Mouse (Mus musculus) limb, embryonic 12.5 days (tissue): ENCODE results near the gene Slc1a3. TPM values are rescaled to one million over a fixed set of nuclear protein-coding genes. Genes with fewer than 3 reads are reported as not detected.
"Not testable (repeated sequence)": the region's sequence is repeated elsewhere in the genome, so short reads cannot be mapped to it uniquely, and the experiment has no call there.

Source experiments
- ATAC-seq: fragments of 200-750 bp; cut with Nextera tagmentation; 2 replicates; pipeline ENCODE4 v1.8.0; 2017; ENCODE audit warnings: low read depth, moderate TSS enrichment; ENCODE audit not compliant: insufficient number of reproducible peaks, insufficient read depth, low FRiP score, low TSS enrichment
- H3K27ac ChIP-seq: fragments of 300-500 bp; sonication (generic); 2 replicates; pipeline ENCODE4 v1.5.1; 2016; ENCODE audit warnings: mild to moderate bottlenecking, moderate library complexity
- H3K27me3 ChIP-seq: fragments of 300-500 bp; sonication (generic); 2 replicates; pipeline ENCODE4 v1.6.1; 2016; ENCODE audit warnings: mild to moderate bottlenecking, moderate library complexity
- H3K36me3 ChIP-seq: fragments of 300-500 bp; sonication (generic); 2 replicates; pipeline ENCODE4 v1.6.1; 2016; ENCODE audit warnings: mild to moderate bottlenecking, moderate library complexity
- H3K4me1 ChIP-seq: fragments of 300-500 bp; sonication (generic); replicated peaks from 2 replicates; pipeline ENCODE4 v1.6.1; 2016
- H3K4me2 ChIP-seq: fragments of 300-500 bp; sonication (generic); 2 replicates; pipeline ENCODE4 v1.6.1; 2016; ENCODE audit warnings: mild to moderate bottlenecking, moderate library complexity
- H3K4me3 ChIP-seq: fragments of 300-500 bp; sonication (generic); replicated peaks from 2 replicates; pipeline ENCODE4 v1.5.1; 2016; ENCODE audit warnings: mild to moderate bottlenecking
- H3K9ac ChIP-seq: fragments of 300-500 bp; sonication (generic); replicated peaks from 2 replicates; pipeline ENCODE4 v1.6.1; 2016; ENCODE audit warnings: mild to moderate bottlenecking, moderate library complexity
- H3K9me3 ChIP-seq: fragments of 300-500 bp; sonication (generic); 2 replicates; pipeline ENCODE4 v1.6.1; 2016; ENCODE audit warnings: mild to moderate bottlenecking, moderate library complexity
- WGBS: fragments of 180-500 bp; shearing (Covaris S2); methylation state at CpG from one replicate; pipeline ENCODE4 v1.1.7; 2016; 5-methylcytosine and 5-hydroxymethylcytosine counted together
- polyA plus RNA-seq: library from polyadenylated mRNA; unstranded; fragments of >200 nt; fragmentation: Nextera tagmentation; extraction: Ambion mirVana; gene quantifications from 2 replicates; pipeline ENCODE4 v1.2.1, GENCODE M21; 2016

Gene Slc1a3
- polyA plus RNA-seq, 1 experiment from 2014 or later, result 44.6 TPM

DNA sequence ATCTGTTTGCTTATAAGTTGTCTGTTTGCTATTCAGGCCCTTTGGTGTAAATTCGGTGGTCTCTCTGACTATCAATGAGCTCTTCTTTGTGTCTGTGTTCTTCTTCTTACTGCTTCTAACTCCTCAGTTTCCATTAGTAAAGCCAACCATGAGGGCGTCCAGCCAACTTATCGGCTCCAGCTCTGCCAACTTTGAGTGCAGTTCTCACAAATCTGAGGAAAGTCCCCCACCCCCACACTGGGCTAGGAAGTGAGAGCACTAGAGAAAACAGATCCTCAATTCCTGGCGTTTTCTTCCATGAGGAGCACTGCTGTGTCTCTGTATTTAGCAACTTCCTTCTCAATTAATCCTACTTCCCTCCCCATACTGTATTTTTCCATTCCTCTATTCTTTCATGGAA, 4.4 kb downstream of the Slc1a3 start:
- ATAC-seq, result no peak
- no peaks in the 10 kb centered on the region; the same call in 1 of the 2 replicates for H3K27me3 ChIP-seq
- H3K4me3 ChIP-seq, result no peak overlapping the region
- no peak overlapping the region for H3K4me2 ChIP-seq
- no peaks in the 10 kb centered on the region for H3K9me3 ChIP-seq
- H3K4me1 ChIP-seq, result peaks cover 17% of the 10 kb centered on the region
- H3K9ac ChIP-seq, result no peak overlapping the region
- 0 out of 2 replicates have a peak, but pooled peaks cover 7% of the 10 kb centered on the region for H3K36me3 ChIP-seq
- H3K27ac ChIP-seq, result no peak overlapping the region
- WGBS, result 90% methylated on average over 4 of the region's 4 CpGs

DNA sequence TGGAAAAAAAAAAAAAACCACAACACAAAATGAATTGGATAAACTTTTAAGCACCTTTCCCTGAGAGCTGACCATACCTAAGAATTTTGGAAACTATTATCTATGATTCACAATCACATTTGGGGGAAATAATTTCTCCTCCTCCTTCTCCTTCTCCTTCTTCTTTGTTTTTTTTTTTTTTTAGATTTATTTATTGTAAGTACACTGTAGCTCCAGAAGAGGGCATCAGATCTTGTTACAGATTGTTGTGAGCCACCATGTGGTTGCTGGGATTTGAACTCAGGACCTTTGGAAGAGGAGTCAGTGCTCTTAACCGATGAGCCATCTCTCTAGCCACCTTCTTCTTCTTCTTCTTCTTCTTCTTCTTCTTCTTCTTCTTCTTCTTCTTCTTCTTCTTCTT, 5.0 kb downstream of the Slc1a3 start:
- 90% methylated on average over 1 of the region's 1 CpGs for WGBS
- not testable (repeated sequence) for H3K27me3 ChIP-seq, H3K9ac ChIP-seq, H3K27ac ChIP-seq, H3K36me3 ChIP-seq, H3K4me3 ChIP-seq, ATAC-seq, H3K4me2 ChIP-seq, H3K9me3 ChIP-seq
- H3K4me1 ChIP-seq, result peaks cover 12% of the 10 kb centered on the region; the same call in 1 of the 2 replicates

GRCm38 (mm10) chr15:8697976-8698375, 12.6 kb downstream of the Slc1a3 start:
- Histone ChIP-seq H3K36me3 (peaks cover 5% of the 10 kb centered on the region; the same call in 1 of the 2 replicates), H3K27me3 (no peaks in the 10 kb centered on the region), H3K4me2 (no peak overlapping the region), H3K9ac (no peak overlapping the region), H3K4me1 (peaks cover 8% of the 10 kb centered on the region; the same call in 1 of the 2 replicates), H3K9me3 (no peaks in the 10 kb centered on the region), H3K4me3 (no peak overlapping the region), H3K27ac (0 out of 2 replicates have a peak overlapping the region, but pooled peaks have one; percentile 35)
- 68% methylated on average over 3 of the region's 3 CpGs for WGBS
- ATAC-seq, result no peak

DNA sequence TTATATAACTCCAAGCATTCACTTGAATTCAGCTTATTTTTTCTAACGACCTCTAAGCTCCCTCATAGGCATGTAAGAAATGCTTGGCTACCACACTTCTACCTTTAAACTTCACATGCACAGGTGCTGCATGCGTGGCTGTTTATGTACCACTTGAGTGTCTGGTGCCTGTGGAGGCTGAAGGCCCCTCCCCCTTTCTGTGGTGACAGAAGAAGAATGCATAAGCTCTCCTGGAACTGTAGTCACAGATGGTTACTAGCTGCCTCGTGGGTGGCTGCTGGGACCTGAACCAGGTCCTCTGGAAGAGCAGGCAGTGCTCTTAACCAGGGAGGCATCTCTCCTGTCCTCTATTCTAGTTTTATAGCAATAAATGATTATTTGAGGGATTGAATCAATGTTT, 13.1 kb downstream of the Slc1a3 start:
- no peak overlapping the region for H3K27ac ChIP-seq
- WGBS, result 52% methylated on average over 3 of the region's 3 CpGs

DNA sequence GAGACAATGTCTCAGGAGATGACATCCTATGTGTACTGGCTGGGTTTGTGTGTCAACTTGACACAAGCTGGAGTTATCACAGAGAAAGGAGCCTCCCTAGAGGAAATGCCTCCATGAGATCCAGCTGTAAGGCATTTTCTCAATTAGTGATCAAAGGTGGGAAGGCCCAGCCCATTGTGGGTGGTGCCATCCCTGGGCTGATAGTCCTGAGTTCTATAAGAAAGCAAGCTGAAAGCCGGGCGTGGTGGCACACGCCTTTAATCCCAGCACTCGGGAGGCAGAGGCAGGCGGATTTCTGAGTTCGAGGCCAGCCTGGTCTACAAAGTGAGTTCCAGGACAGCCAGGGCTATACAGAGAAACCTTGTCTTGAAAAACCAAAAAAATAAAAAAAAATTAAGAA, 20.4 kb downstream of the Slc1a3 start:
- H3K4me3 ChIP-seq, H3K4me2 ChIP-seq, ATAC-seq, H3K27ac ChIP-seq, H3K9ac ChIP-seq, H3K27me3 ChIP-seq, H3K9me3 ChIP-seq: not testable (repeated sequence)
- WGBS, result 81% methylated on average over 6 of the region's 6 CpGs
- Histone ChIP-seq H3K4me1 (peaks cover 15% of the 10 kb centered on the region), H3K36me3 (peaks cover 19% of the 10 kb centered on the region; the same call in 1 of the 2 replicates)

More for the DNA sequence above, 13.1 kb downstream of the Slc1a3 start:
- H3K36me3 ChIP-seq, result peaks cover 7% of the 10 kb centered on the region; the same call in 1 of the 2 replicates
- H3K4me2 ChIP-seq, result no peak overlapping the region
- H3K9me3 ChIP-seq, result no peaks in the 10 kb centered on the region
- no peak overlapping the region for H3K9ac ChIP-seq
- H3K27me3 ChIP-seq, result no peaks in the 10 kb centered on the region
- peaks cover 8% of the 10 kb centered on the region; the same call in 1 of the 2 replicates for H3K4me1 ChIP-seq
- ATAC-seq, result no peak
- H3K4me3 ChIP-seq, result no peak overlapping the region

DNA sequence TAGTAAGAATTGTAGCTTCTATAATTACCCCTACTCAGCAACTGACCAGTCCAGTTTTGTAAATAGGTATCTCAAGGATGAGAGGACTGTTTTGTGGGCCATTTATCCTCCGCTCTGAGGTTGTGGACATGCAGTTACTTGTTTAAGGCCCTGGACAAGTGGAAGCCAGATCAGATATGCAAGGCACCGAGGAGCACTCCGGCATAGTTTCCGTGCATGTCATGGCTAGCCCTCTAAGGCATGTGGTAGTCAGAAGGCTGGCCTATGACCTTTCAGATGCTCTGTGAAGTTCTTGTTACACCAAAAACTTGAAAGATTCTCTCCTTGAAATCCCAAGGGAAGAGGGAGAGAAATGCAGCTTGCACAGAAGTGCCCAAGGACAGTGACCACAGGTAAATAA, 23.7 kb downstream of the Slc1a3 start:
- Histone ChIP-seq H3K27me3 (no peaks in the 10 kb centered on the region), H3K4me1 (peaks cover 15% of the 10 kb centered on the region), H3K27ac (no peak overlapping the region), H3K4me3 (no peak overlapping the region), H3K36me3 (peaks cover 12% of the 10 kb centered on the region; the same call in 1 of the 2 replicates), H3K9me3 (no peaks in the 10 kb centered on the region), H3K9ac (no peak overlapping the region), H3K4me2 (no peak overlapping the region)
- no peak for ATAC-seq
- WGBS, result 88% methylated on average over 4 of the region's 4 CpGs

GRCm38 (mm10) chr15:8685506-8685905, 25.1 kb downstream of the Slc1a3 start:
- Histone ChIP-seq H3K36me3 (peaks cover 18% of the 10 kb centered on the region; the same call in 1 of the 2 replicates), H3K9ac (no peak overlapping the region), H3K27me3 (no peaks in the 10 kb centered on the region), H3K4me2 (no peak overlapping the region), H3K4me3 (no peak overlapping the region), H3K27ac (no peak overlapping the region), H3K4me1 (peaks cover 15% of the 10 kb centered on the region), H3K9me3 (no peaks in the 10 kb centered on the region)
- no peak for ATAC-seq
- 79% methylated on average over 7 of the region's 7 CpGs for WGBS

DNA sequence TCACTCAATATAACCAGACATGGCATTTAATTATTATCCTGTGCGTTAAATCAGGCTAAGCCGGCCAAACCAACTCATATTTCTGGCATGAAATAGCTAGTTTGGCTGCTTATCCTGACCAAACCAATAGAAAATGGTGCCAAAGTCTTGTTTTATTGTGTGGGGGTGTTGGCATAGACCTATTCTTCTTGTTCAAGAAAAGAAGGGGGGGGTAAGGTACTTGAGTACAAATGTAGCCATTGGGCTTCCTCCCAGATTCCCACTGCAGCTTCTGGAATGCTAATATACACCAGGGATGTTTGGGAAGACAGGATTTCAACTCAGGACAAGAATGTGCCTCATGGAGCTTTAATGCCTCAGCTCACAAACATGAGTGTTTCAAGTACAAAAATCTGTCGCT, 26.3 kb downstream of the Slc1a3 start:
- Histone ChIP-seq H3K4me2 (no peak overlapping the region), H3K27me3 (no peaks in the 10 kb centered on the region), H3K27ac (no peak overlapping the region), H3K9ac (no peak overlapping the region), H3K4me3 (no peak overlapping the region), H3K4me1 (peaks cover 9% of the 10 kb centered on the region; the same call in 1 of the 2 replicates), H3K36me3 (peaks cover 18% of the 10 kb centered on the region; the same call in 1 of the 2 replicates), H3K9me3 (no peaks in the 10 kb centered on the region)
- WGBS, result 92% methylated on average over 3 of the region's 3 CpGs
- no peak for ATAC-seq

- no peak overlapping the region for H3K4me3 ChIP-seq
- WGBS, result 93% methylated on average over 3 of the region's 3 CpGs
- ATAC-seq, result no peak
- H3K4me1 ChIP-seq, result peaks cover 9% of the 10 kb centered on the region; the same call in 1 of the 2 replicates
- H3K27ac ChIP-seq, result no peak overlapping the region
- no peak overlapping the region for H3K4me2 ChIP-seq
- H3K9me3 ChIP-seq, result no peaks in the 10 kb centered on the region
- peaks cover 18% of the 10 kb centered on the region; the same call in 1 of the 2 replicates for H3K36me3 ChIP-seq
- no peak overlapping the region for H3K9ac ChIP-seq
- no peaks in the 10 kb centered on the region for H3K27me3 ChIP-seq
These were observed 27.7 kb downstream of the Slc1a3 start for GRCm38 (mm10) chr15:8682871-8683270.

DNA sequence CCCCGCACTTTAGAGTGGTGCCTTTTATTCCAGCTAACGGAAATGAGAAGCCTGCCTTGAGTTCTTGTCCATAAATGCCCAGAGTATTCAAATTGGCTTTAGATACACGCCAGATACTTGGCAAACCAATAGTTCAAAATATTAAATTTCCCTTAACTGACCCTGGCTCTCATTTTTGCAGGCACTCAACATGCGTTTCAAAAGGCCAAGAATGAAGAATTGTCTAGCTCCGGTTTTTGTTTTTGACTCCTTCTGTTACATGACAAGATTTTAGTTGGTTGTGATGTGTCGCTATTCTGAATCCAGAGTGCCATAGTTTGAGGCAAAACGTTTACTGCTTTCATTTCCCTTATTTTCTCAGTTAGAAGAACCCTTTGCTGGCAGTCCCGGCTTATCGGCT, 28.1 kb downstream of the Slc1a3 start:
- H3K4me1 ChIP-seq, result peaks cover 9% of the 10 kb centered on the region; the same call in 1 of the 2 replicates
- 89% methylated on average over 9 of the region's 9 CpGs for WGBS
- ATAC-seq, result no peak
- no peaks in the 10 kb centered on the region for H3K27me3 ChIP-seq
- H3K36me3 ChIP-seq, result peaks cover 15% of the 10 kb centered on the region; the same call in 1 of the 2 replicates
- H3K4me2 ChIP-seq, result no peak overlapping the region
- 0 out of 2 replicates have a peak overlapping the region, but pooled peaks have one; percentile 17 for H3K27ac ChIP-seq
- no peaks in the 10 kb centered on the region for H3K9me3 ChIP-seq
- no peak overlapping the region for H3K4me3 ChIP-seq
- H3K9ac ChIP-seq, result no peak overlapping the region

GRCm38 (mm10) chr15:8681971-8682370, 28.6 kb downstream of the Slc1a3 start:
- WGBS, result 80% methylated on average over 7 of the region's 7 CpGs
- peaks cover 9% of the 10 kb centered on the region; the same call in 1 of the 2 replicates for H3K4me1 ChIP-seq
- no peak overlapping the region for H3K9ac ChIP-seq
- H3K9me3 ChIP-seq, result no peaks in the 10 kb centered on the region
- H3K4me2 ChIP-seq, result no peak overlapping the region
- H3K36me3 ChIP-seq, result peaks cover 11% of the 10 kb centered on the region; the same call in 1 of the 2 replicates
- 0 out of 2 replicates have a peak overlapping the region, but pooled peaks have one; percentile 17 for H3K27ac ChIP-seq
- H3K27me3 ChIP-seq, result no peaks in the 10 kb centered on the region
- H3K4me3 ChIP-seq, result no peak overlapping the region
- ATAC-seq, result no peak

GRCm38 (mm10) chr15:8681009-8681408, 29.6 kb downstream of the Slc1a3 start:
- peaks cover 7% of the 10 kb centered on the region; the same call in 1 of the 2 replicates for H3K36me3 ChIP-seq
- no peaks in the 10 kb centered on the region for H3K27me3 ChIP-seq
- H3K27ac ChIP-seq, result no peak overlapping the region
- no peak overlapping the region for H3K4me2 ChIP-seq
- no peak overlapping the region for H3K9ac ChIP-seq
- 0 out of 2 replicates have a peak, but pooled peaks cover 3% of the 10 kb centered on the region for H3K4me1 ChIP-seq
- H3K9me3 ChIP-seq, result no peaks in the 10 kb centered on the region
- no peak for ATAC-seq
- 87% methylated on average over 5 of the region's 5 CpGs for WGBS
- H3K4me3 ChIP-seq, result no peak overlapping the region
